Mouse (Mus musculus): ENCODE data around the gene Slc43a2.

DNA sequence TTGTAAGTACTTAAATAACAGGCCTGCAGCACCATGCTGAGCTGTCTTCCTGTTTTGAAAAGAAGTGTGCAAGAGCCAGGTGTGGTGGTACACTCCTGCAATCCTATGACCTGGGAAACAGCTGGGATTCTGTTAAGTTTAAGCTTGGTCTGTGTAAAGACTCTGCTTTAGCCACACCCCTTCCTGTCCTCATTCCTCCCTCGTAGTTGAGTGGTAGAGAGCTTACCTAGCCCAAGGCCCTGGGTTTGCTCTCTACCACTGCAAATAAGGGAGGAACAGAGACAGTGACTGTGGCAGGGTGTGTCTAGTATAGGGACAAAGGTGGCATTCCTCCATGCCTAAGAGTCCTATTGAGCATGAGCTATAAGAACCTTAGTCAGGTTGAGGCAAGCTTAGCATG, 73.8 kb downstream of the Slc43a2 start:
- TF ChIP-seq POLR2AphosphoS2 (IDR thresholded peaks at IDR 0.05; ENCODE audit: insufficient read length, low read depth) (no peak), E2F4 (IDR thresholded peaks at IDR 0.05; ENCODE audit: insufficient read depth) (no peak), USF1 (IDR thresholded peaks at IDR 0.05; ENCODE audit: low read depth) (no peak), POLR2A (IDR thresholded peaks at IDR 0.05; ENCODE audit: insufficient read length, low read depth) (no peak), TCF3 (IDR thresholded peaks at IDR 0.05; ENCODE audit: insufficient read length, low read depth) (no peak), SRF (IDR thresholded peaks at IDR 0.05; ENCODE audit: control insufficient read depth, insufficient read length, low read depth) (no peak), MAX (IDR thresholded peaks at IDR 0.05; ENCODE audit: low read depth) (no peak), MYOD1 (IDR thresholded peaks at IDR 0.05; ENCODE audit: control insufficient read depth in 1 of 3, insufficient read length in 2 of 3, low read depth in 2 of 3) (no peak)
